Mouse (Mus musculus) liver, embryonic 15.5 days (tissue): ENCODE measurements around the gene Rmnd5b. TPM values are rescaled to one million over a fixed set of nuclear protein-coding genes. Genes with fewer than 3 reads are reported as not detected.

Experiments used
- ATAC-seq: fragments of 200-750 bp; cut with Nextera tagmentation; 2 replicates; pipeline ENCODE4 v1.8.0; 2017; ENCODE audit warnings: moderate number of reproducible peaks, mild to moderate bottlenecking, moderate library complexity; ENCODE audit not compliant: insufficient read depth
- H3K27ac ChIP-seq: fragments of 300-500 bp; sonication (generic); replicated peaks from 2 replicates; pipeline ENCODE4 v1.5.1; 2015; ENCODE audit warnings: mild to moderate bottlenecking, inconsistent platforms
- H3K27me3 ChIP-seq: fragments of 300-500 bp; sonication (generic); 2 replicates; pipeline ENCODE4 v1.6.1; 2015; ENCODE audit warnings: mild to moderate bottlenecking, inconsistent platforms
- H3K36me3 ChIP-seq: fragments of 300-500 bp; sonication (generic); replicated peaks from 2 replicates; pipeline ENCODE4 v1.6.1; 2015; ENCODE audit warnings: moderate library complexity, mild to moderate bottlenecking, inconsistent platforms
- H3K4me1 ChIP-seq: fragments of 300-500 bp; sonication (generic); replicated peaks from 2 replicates; pipeline ENCODE4 v1.6.1; 2015; ENCODE audit warnings: inconsistent platforms
- H3K4me2 ChIP-seq: fragments of 300-500 bp; sonication (generic); 2 replicates; pipeline ENCODE4 v1.6.1; 2015; ENCODE audit warnings: moderate library complexity, mild to moderate bottlenecking, inconsistent platforms
- H3K4me3 ChIP-seq: fragments of 300-500 bp; sonication (generic); replicated peaks from 2 replicates; pipeline ENCODE4 v1.5.1; 2015; ENCODE audit warnings: mild to moderate bottlenecking, inconsistent platforms
- H3K9ac ChIP-seq: fragments of 300-500 bp; sonication (generic); 2 replicates; pipeline ENCODE4 v1.6.1; 2015; ENCODE audit warnings: moderate library complexity, mild to moderate bottlenecking, inconsistent platforms
- H3K9me3 ChIP-seq: fragments of 300-500 bp; sonication (generic); replicated peaks from 2 replicates; pipeline ENCODE4 v1.6.1; 2016; ENCODE audit warnings: inconsistent platforms
- WGBS: fragments of 180-500 bp; shearing (Covaris S2); methylation state at CpG from one replicate; pipeline ENCODE4 v1.1.7; 2015; ENCODE audit warnings: mixed read lengths; ENCODE audit not compliant: insufficient replicate concordance; 5-methylcytosine and 5-hydroxymethylcytosine counted together
- polyA plus RNA-seq: library from polyadenylated mRNA; unstranded; fragments of >200 nt; fragmentation: Nextera tagmentation; extraction: Ambion mirVana; gene quantifications from 2 replicates; pipeline ENCODE4 v1.2.1, GENCODE M21; 2015

The Rmnd5b gene
- polyA plus RNA-seq, 1 experiment from 2014 or later: 20.0 TPM

GRCm38 (mm10) chr11:51649111-51649888 lies 13.6 kb upstream of the Rmnd5b start:
- no peak overlapping the region for H3K27ac ChIP-seq
- 31% methylated on average over 11 of the region's 11 CpGs for WGBS

GRCm38 (mm10) chr11:51648566-51648965 lies 12.9 kb upstream of the Rmnd5b start:
- 35% methylated on average over 3 of the region's 3 CpGs for WGBS
- Histone ChIP-seq H3K4me2 (no peak overlapping the region), H3K9ac (no peak overlapping the region), H3K27me3 (peaks cover 78% of the 10 kb centered on the region), H3K4me3 (no peak overlapping the region), H3K9me3 (no peaks in the 10 kb centered on the region), H3K4me1 (peaks cover 34% of the 10 kb centered on the region), H3K36me3 (no peaks in the 10 kb centered on the region), H3K27ac (no peak overlapping the region)
- no peak for ATAC-seq

More at GRCm38 (mm10) chr11:51649111-51649888, 13.6 kb upstream of the Rmnd5b start:
- Histone ChIP-seq H3K4me3 (peak overlapping the region; percentile 61), H3K4me2 (peak overlapping the region; percentile 76), H3K9me3 (no peaks in the 10 kb centered on the region), H3K36me3 (no peaks in the 10 kb centered on the region), H3K4me1 (peaks cover 30% of the 10 kb centered on the region), H3K27me3 (peaks cover 70% of the 10 kb centered on the region), H3K9ac (no peak overlapping the region)
- no peak for ATAC-seq

- Histone ChIP-seq H3K27ac (no peak overlapping the region), H3K36me3 (no peaks in the 10 kb centered on the region), H3K27me3 (peaks cover 75% of the 10 kb centered on the region), H3K4me2 (no peak overlapping the region), H3K4me3 (no peak overlapping the region), H3K9ac (no peak overlapping the region), H3K4me1 (peaks cover 40% of the 10 kb centered on the region), H3K9me3 (no peaks in the 10 kb centered on the region)
- ATAC-seq: no peak
- WGBS: 39% methylated on average over 15 of the region's 15 CpGs
Measured at GRCm38 (mm10) chr11:51646751-51647667, 11.3 kb upstream of the Rmnd5b start.

GRCm38 (mm10) chr11:51646245-51646644 lies 10.5 kb upstream of the Rmnd5b start:
- H3K4me2 ChIP-seq: no peak overlapping the region
- H3K9ac ChIP-seq: no peak overlapping the region
- WGBS: 54% methylated on average over 7 of the region's 7 CpGs
- no peak overlapping the region for H3K4me3 ChIP-seq
- no peaks in the 10 kb centered on the region for H3K36me3 ChIP-seq
- no peak for ATAC-seq
- H3K4me1 ChIP-seq: peaks cover 40% of the 10 kb centered on the region
- no peaks in the 10 kb centered on the region for H3K9me3 ChIP-seq
- peaks cover 67% of the 10 kb centered on the region for H3K27me3 ChIP-seq
- no peak overlapping the region for H3K27ac ChIP-seq

- H3K9ac ChIP-seq: no peak overlapping the region
- H3K4me3 ChIP-seq: no peak overlapping the region
- 80% methylated on average over 13 of the region's 13 CpGs for WGBS
- H3K36me3 ChIP-seq: no peaks in the 10 kb centered on the region
- no peak overlapping the region for H3K27ac ChIP-seq
- H3K27me3 ChIP-seq: peaks cover 58% of the 10 kb centered on the region
- no peak overlapping the region for H3K4me2 ChIP-seq
- H3K4me1 ChIP-seq: peaks cover 31% of the 10 kb centered on the region
- H3K9me3 ChIP-seq: no peaks in the 10 kb centered on the region
- no peak for ATAC-seq
Measured at GRCm38 (mm10) chr11:51645293-51645692, 9.6 kb upstream of the Rmnd5b start.

- H3K4me3 ChIP-seq: no peak overlapping the region
- H3K4me1 ChIP-seq: peaks cover 20% of the 10 kb centered on the region
- 0 out of 2 replicates have a peak overlapping the region, but pooled peaks have one; percentile 19 for H3K27ac ChIP-seq
- no peaks in the 10 kb centered on the region for H3K36me3 ChIP-seq
- peak overlapping the region; percentile 10; the same call in 1 of the 2 replicates for H3K4me2 ChIP-seq
- no peak for ATAC-seq
- WGBS: 25% methylated on average over 16 of the region's 16 CpGs
- H3K27me3 ChIP-seq: peaks cover 47% of the 10 kb centered on the region
- no peak overlapping the region for H3K9ac ChIP-seq
- no peaks in the 10 kb centered on the region for H3K9me3 ChIP-seq
Measured at GRCm38 (mm10) chr11:51644217-51644616, 8.5 kb upstream of the Rmnd5b start.

GRCm38 (mm10) chr11:51643761-51644160 lies 8.1 kb upstream of the Rmnd5b start:
- Histone ChIP-seq H3K9ac (no peak overlapping the region), H3K36me3 (no peaks in the 10 kb centered on the region), H3K27ac (0 out of 2 replicates have a peak overlapping the region, but pooled peaks have one; percentile 19), H3K9me3 (no peaks in the 10 kb centered on the region), H3K4me2 (peak overlapping the region; percentile 10; the same call in 1 of the 2 replicates), H3K4me1 (peaks cover 18% of the 10 kb centered on the region), H3K4me3 (no peak overlapping the region), H3K27me3 (peaks cover 42% of the 10 kb centered on the region)
- 40% methylated on average over 15 of the region's 15 CpGs for WGBS
- no peak for ATAC-seq

- no peaks in the 10 kb centered on the region for H3K36me3 ChIP-seq
- peaks cover 38% of the 10 kb centered on the region for H3K27me3 ChIP-seq
- ATAC-seq: no peak
- H3K9me3 ChIP-seq: no peaks in the 10 kb centered on the region
- H3K4me1 ChIP-seq: peaks cover 16% of the 10 kb centered on the region
- 50% methylated on average over 9 of the region's 9 CpGs for WGBS
- no peak overlapping the region for H3K27ac ChIP-seq
- no peak overlapping the region for H3K4me3 ChIP-seq
- H3K9ac ChIP-seq: no peak overlapping the region
- no peak overlapping the region for H3K4me2 ChIP-seq
Measured at GRCm38 (mm10) chr11:51643202-51643601, 7.5 kb upstream of the Rmnd5b start.

- Histone ChIP-seq H3K27me3 (peaks cover 22% of the 10 kb centered on the region), H3K9ac (no peak overlapping the region), H3K36me3 (no peaks in the 10 kb centered on the region), H3K27ac (no peak overlapping the region), H3K4me3 (no peak overlapping the region), H3K4me2 (no peak overlapping the region), H3K9me3 (no peaks in the 10 kb centered on the region), H3K4me1 (peaks cover 28% of the 10 kb centered on the region)
- no peak for ATAC-seq
- WGBS: 66% methylated on average over 7 of the region's 7 CpGs
Measured at GRCm38 (mm10) chr11:51640748-51641147, 5.1 kb upstream of the Rmnd5b start.

- no peak for ATAC-seq
- no peak overlapping the region for H3K4me3 ChIP-seq
- peak overlapping the region; percentile 39; the same call in 1 of the 2 replicates for H3K27ac ChIP-seq
- no peak overlapping the region for H3K9ac ChIP-seq
- H3K36me3 ChIP-seq: no peaks in the 10 kb centered on the region
- peaks cover 8% of the 10 kb centered on the region; the same call in 1 of the 2 replicates for H3K27me3 ChIP-seq
- peak overlapping the region; percentile 55 for H3K4me2 ChIP-seq
- WGBS: 48% methylated on average over 5 of the region's 5 CpGs
- peaks cover 43% of the 10 kb centered on the region for H3K4me1 ChIP-seq
- H3K9me3 ChIP-seq: no peaks in the 10 kb centered on the region
Measured at GRCm38 (mm10) chr11:51638497-51638896, 2.8 kb upstream of the Rmnd5b start.

GRCm38 (mm10) chr11:51637971-51638414 lies 2.3 kb upstream of the Rmnd5b start:
- Histone ChIP-seq H3K9ac (no peak overlapping the region), H3K4me3 (peak overlapping the region; percentile 26)
- no peak for ATAC-seq

More at GRCm38 (mm10) chr11:51637971-51638414, 2.3 kb upstream of the Rmnd5b start:
- whole genome bisulfite sequencing: 3% methylated on average over 17 of the region's 17 CpGs
- H3K4me2 ChIP-seq: peak overlapping the region; percentile 55
- H3K9me3 ChIP-seq: no peaks in the 10 kb centered on the region
- no peaks in the 10 kb centered on the region for H3K36me3 ChIP-seq
- H3K4me1 ChIP-seq: peaks cover 40% of the 10 kb centered on the region
- H3K27me3 ChIP-seq: peaks cover 6% of the 10 kb centered on the region; the same call in 1 of the 2 replicates
- H3K27ac ChIP-seq: peak overlapping the region; percentile 39
